Mouse (Mus musculus): ENCODE data around the gene Trim44. TPM values are rescaled to one million over a fixed set of nuclear protein-coding genes. Genes with fewer than 3 reads are reported as not detected.

The Trim44 gene
- polyA plus RNA-seq, 1 experiment from 2014 or later = 40.3 TPM

DNA sequence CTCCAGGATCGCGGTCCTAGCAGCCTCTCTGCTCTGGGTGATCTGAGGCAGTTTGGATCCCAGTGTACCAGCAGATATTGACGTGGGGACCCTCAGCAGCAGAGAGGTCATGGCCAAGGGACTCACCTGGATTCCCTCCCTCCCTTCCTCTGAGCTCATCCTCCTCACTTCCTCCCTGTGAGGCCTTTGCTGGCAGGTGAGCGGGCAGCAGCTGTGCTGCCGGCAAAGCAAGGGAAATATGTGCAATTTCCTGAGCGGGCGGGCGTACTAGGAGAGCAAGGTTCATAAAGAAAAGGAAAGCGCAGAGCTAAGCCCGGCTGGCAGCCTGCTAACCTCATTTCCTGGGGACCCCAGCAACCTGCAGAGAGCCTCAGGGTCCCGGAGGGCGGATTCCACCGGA lies 148.5 kb downstream of the Trim44 start:
- H3K36me3 ChIP-seq (ENCODE audit: control insufficient read depth, insufficient read depth, low read length) = no peaks in the 10 kb centered on the region
- no peak overlapping the region for H3K27ac ChIP-seq (ENCODE audit: low read depth, low read length)
- peak overlapping the region; percentile 14 for H3K4me2 ChIP-seq (ENCODE audit: low read length)
- no peak overlapping the region for H3K4me3 ChIP-seq (ENCODE audit: low read length)
- WGBS = 21% methylated on average over 12 of the region's 13 CpGs
- no peaks in the 10 kb centered on the region for H3K9me3 ChIP-seq (ENCODE audit: control insufficient read depth, low read length)
- ATAC-seq = peak; percentile 15; the same call in 1 of the 2 replicates
- H3K9ac ChIP-seq (ENCODE audit: low read depth, low read length) = no peak overlapping the region
- H3K4me1 ChIP-seq (ENCODE audit: control insufficient read depth, insufficient read depth, low read depth, low read length) = peaks cover 20% of the 10 kb centered on the region
- 0 out of 2 replicates have a peak, but pooled peaks cover 2% of the 10 kb centered on the region for H3K27me3 ChIP-seq (replicated peaks; ENCODE audit: control insufficient read depth, insufficient read depth, low read length)

DNA sequence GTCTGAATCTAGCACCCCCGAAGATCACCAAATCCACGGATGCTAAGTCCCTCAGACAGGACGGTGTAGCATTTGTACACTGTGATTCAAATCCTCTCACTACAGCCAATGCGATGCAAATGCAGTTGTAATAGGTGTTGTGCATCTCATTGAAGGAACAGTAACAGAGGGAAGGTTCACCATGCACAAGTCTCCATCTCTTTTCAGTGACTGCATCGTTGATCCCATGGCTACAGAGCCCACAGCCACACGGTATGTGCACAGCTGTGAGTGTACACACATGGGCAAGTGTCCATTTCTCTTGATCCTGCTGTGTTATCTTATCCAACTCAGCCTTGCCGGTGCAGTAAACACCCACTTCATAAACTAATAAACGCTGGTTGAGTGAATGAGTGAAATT lies 148.9 kb downstream of the Trim44 start:
- Histone ChIP-seq H3K9ac (ENCODE audit: low read depth, low read length) (no peak overlapping the region), H3K4me1 (ENCODE audit: control insufficient read depth, insufficient read depth, low read depth, low read length) (peaks cover 20% of the 10 kb centered on the region), H3K4me2 (ENCODE audit: low read length) (no peak overlapping the region; the same call in 1 of the 2 replicates), H3K36me3 (ENCODE audit: control insufficient read depth, insufficient read depth, low read length) (no peaks in the 10 kb centered on the region), H3K27ac (ENCODE audit: low read depth, low read length) (no peak overlapping the region), H3K27me3 (replicated peaks; ENCODE audit: control insufficient read depth, insufficient read depth, low read length) (0 out of 2 replicates have a peak, but pooled peaks cover 2% of the 10 kb centered on the region), H3K9me3 (ENCODE audit: control insufficient read depth, low read length) (no peaks in the 10 kb centered on the region), H3K4me3 (ENCODE audit: low read length) (no peak overlapping the region)
- ATAC-seq = peak; percentile 44; the same call in 1 of the 2 replicates
- WGBS = 25% methylated on average over 8 of the region's 8 CpGs

DNA sequence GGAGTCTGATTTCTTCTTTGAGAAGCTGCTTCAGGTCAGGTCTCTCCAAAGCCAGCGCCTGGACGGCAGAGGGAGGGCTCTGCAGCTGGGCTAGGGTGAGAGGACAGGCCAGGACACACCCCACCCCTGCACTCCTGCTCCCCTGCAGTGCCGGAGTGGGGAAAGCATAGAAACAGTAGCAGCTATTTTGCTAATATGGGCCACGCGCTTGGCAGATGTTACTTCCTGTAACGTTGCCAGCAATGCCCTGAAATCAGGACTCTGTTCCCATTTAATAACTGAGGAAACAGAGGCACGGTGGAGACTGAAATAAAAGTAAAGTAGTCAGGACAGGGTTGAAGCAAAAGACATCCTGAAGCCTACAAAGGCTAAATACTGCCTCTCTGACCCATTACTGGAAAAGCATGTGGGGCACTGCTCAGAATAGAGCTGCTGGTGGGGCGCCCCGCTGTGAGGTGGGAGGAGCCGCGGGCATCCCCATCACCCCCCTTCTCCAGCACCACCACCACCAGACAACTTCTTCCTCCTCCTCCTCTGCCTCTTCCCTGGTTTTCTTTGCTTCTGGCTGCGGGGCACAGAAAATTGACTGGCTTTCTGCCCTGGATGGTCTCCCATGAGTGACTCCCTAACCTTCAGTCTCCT lies 149.5 kb downstream of the Trim44 start:
- no peak overlapping the region for H3K27ac ChIP-seq (ENCODE audit: low read depth, low read length)
- no peaks in the 10 kb centered on the region for H3K9me3 ChIP-seq (ENCODE audit: control insufficient read depth, low read length)
- no peaks in the 10 kb centered on the region for H3K36me3 ChIP-seq (ENCODE audit: control insufficient read depth, insufficient read depth, low read length)
- no peak overlapping the region for H3K4me3 ChIP-seq (ENCODE audit: low read length)
- peak; percentile 56 for ATAC-seq
- H3K27me3 ChIP-seq (replicated peaks; ENCODE audit: control insufficient read depth, insufficient read depth, low read length) = 0 out of 2 replicates have a peak, but pooled peaks cover 2% of the 10 kb centered on the region
- H3K4me1 ChIP-seq (ENCODE audit: control insufficient read depth, insufficient read depth, low read depth, low read length) = peaks cover 20% of the 10 kb centered on the region
- H3K9ac ChIP-seq (ENCODE audit: low read depth, low read length) = no peak overlapping the region
- 3% methylated on average over 12 of the region's 12 CpGs for WGBS
- peak overlapping the region; percentile 24 for H3K4me2 ChIP-seq (ENCODE audit: low read length)

DNA sequence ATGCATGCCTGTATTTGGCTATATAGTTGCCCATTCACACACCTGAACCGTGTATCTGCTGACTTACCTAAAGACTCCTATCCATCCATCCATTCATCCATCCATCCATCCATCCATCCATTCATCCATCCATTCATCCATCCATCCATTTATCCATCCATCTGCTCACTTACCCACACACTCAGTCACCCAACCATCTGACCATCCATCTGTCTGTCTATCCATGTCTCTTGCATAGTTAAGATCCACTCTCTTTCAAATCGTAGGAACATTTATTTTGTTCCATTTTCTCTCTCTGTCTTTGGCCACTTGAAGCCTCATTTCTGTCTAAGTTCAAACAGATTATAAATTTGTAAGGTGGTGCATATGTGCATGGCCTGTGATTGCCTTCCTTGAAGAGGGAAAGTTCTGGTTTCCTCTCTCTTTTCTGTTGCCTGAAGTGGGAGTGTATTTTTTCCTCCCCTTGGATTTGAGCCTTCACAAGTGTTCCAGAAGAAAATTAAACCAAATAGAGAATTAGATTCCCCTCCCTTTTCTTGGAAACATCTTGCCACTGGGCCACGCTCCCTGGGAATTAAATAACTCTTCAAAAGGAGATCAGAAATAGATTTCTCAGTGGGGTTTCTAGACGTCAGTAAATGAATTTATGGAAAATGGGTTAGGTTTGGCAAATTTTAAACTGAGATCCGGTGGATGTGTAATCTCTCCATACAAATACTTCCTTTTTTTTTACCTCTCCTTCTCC lies 150.9 kb downstream of the Trim44 start:
- Histone ChIP-seq H3K9me3 (ENCODE audit: control insufficient read depth, low read length) (no peaks in the 10 kb centered on the region), H3K27me3 (replicated peaks; ENCODE audit: control insufficient read depth, insufficient read depth, low read length) (0 out of 2 replicates have a peak, but pooled peaks cover 2% of the 10 kb centered on the region), H3K4me1 (ENCODE audit: control insufficient read depth, insufficient read depth, low read depth, low read length) (peaks cover 20% of the 10 kb centered on the region), H3K4me3 (ENCODE audit: low read length) (no peak overlapping the region), H3K9ac (ENCODE audit: low read depth, low read length) (no peak overlapping the region), H3K27ac (ENCODE audit: low read depth, low read length) (no peak overlapping the region), H3K36me3 (ENCODE audit: control insufficient read depth, insufficient read depth, low read length) (no peaks in the 10 kb centered on the region), H3K4me2 (ENCODE audit: low read length) (no peak overlapping the region)
- no peak for ATAC-seq
- WGBS = 69% methylated on average over 5 of the region's 5 CpGs

DNA sequence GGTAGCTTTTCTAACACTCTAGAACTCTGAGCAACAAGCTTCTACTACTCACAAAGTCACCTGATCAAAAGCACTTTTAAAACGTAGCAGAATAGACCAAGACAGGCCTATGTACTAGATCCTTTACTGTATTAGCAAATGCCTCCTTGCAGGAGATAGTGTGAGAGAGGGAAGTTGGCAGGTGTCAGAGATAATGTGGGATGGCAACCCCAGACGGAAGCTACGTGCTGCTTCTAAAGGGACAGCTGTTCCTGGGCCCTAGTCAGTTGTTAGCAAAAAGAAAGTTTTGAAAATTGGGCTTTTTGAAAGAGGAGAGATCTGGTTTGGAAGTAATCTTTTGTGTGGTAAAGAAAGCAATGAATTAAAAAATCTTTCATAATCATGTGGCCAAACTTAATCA lies 151.5 kb downstream of the Trim44 start:
- no peak overlapping the region for H3K27ac ChIP-seq (ENCODE audit: low read depth, low read length)
- 0 out of 2 replicates have a peak, but pooled peaks cover 2% of the 10 kb centered on the region for H3K27me3 ChIP-seq (replicated peaks; ENCODE audit: control insufficient read depth, insufficient read depth, low read length)
- H3K4me3 ChIP-seq (ENCODE audit: low read length) = no peak overlapping the region
- peaks cover 20% of the 10 kb centered on the region for H3K4me1 ChIP-seq (ENCODE audit: control insufficient read depth, insufficient read depth, low read depth, low read length)
- H3K9me3 ChIP-seq (ENCODE audit: control insufficient read depth, low read length) = no peaks in the 10 kb centered on the region
- no peak for ATAC-seq
- 78% methylated on average over 3 of the region's 3 CpGs for WGBS
- H3K9ac ChIP-seq (ENCODE audit: low read depth, low read length) = no peak overlapping the region
- no peak overlapping the region for H3K4me2 ChIP-seq (ENCODE audit: low read length)
- no peaks in the 10 kb centered on the region for H3K36me3 ChIP-seq (ENCODE audit: control insufficient read depth, insufficient read depth, low read length)

DNA sequence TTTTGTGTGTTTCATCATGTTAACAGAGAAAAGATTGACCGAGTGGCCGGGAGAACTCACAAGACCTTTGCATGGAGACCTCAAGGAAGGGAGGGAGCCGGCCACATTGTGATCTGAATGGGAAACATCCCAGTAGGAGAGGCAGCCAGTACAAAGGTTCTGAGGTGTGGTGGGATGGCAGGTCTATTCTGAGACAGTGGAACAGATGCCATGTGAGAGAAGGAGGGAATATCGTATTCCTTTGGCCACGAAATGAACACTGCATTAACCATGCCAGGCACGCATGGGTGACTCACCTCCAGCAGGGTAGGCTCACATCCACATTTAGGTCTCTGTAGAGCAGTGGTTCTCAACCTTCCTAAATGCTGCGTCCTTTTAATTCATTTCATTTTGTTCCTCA lies 154.4 kb downstream of the Trim44 start:
- no peak overlapping the region for H3K9ac ChIP-seq (ENCODE audit: low read depth, low read length)
- no peak overlapping the region for H3K4me3 ChIP-seq (ENCODE audit: low read length)
- 0 out of 2 replicates have a peak, but pooled peaks cover 2% of the 10 kb centered on the region for H3K27me3 ChIP-seq (replicated peaks; ENCODE audit: control insufficient read depth, insufficient read depth, low read length)
- H3K4me1 ChIP-seq (ENCODE audit: control insufficient read depth, insufficient read depth, low read depth, low read length) = peaks cover 10% of the 10 kb centered on the region
- 88% methylated on average over 7 of the region's 7 CpGs for WGBS
- no peak overlapping the region for H3K4me2 ChIP-seq (ENCODE audit: low read length)
- H3K36me3 ChIP-seq (ENCODE audit: control insufficient read depth, insufficient read depth, low read length) = no peaks in the 10 kb centered on the region
- H3K27ac ChIP-seq (ENCODE audit: low read depth, low read length) = no peak overlapping the region
- no peaks in the 10 kb centered on the region for H3K9me3 ChIP-seq (ENCODE audit: control insufficient read depth, low read length)
- no peak for ATAC-seq

DNA sequence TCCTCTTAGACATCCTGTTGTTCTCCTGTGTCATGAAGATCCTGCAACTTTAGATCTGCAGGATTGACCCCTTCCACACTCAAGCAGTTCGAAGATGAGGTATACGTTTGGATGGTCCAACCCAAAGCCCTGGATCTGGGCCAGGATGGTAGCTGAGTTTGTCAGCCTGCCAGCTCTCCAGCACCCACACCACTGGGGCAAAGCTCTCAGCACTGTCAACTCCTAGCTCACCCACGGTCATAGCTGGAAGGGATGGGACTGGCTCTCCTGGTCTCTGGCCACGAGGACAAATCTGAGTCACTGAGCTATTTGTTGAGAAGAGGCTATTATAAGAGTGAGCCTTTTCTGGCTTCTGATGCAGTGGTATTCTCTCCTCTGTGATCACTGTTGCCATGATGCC lies 155.0 kb downstream of the Trim44 start:
- Histone ChIP-seq H3K4me3 (ENCODE audit: low read length) (no peak overlapping the region), H3K4me1 (ENCODE audit: control insufficient read depth, insufficient read depth, low read depth, low read length) (peaks cover 4% of the 10 kb centered on the region), H3K9ac (ENCODE audit: low read depth, low read length) (no peak overlapping the region), H3K27me3 (replicated peaks; ENCODE audit: control insufficient read depth, insufficient read depth, low read length) (no peaks in the 10 kb centered on the region), H3K4me2 (ENCODE audit: low read length) (no peak overlapping the region), H3K9me3 (ENCODE audit: control insufficient read depth, low read length) (no peaks in the 10 kb centered on the region), H3K36me3 (ENCODE audit: control insufficient read depth, insufficient read depth, low read length) (no peaks in the 10 kb centered on the region), H3K27ac (ENCODE audit: low read depth, low read length) (no peak overlapping the region)
- WGBS = 70% methylated on average over 4 of the region's 4 CpGs
- no peak for ATAC-seq

Other genes with a start within 250 kb of the Trim44 start
- gene Ldlrad3, start 221.4 kb downstream of the Trim44 start, polyA plus RNA-seq (2015; fragmentation: Nextera tagmentation; extraction: Ambion mirVana) = 24.6 and 30.3 TPM in 2 replicates
- 24.8 and 26.3 TPM in 2 replicates for gene Fjx1, start 44.7 kb upstream of the Trim44 start, polyA plus RNA-seq (2015; fragmentation: Nextera tagmentation; extraction: Ambion mirVana)
- 12.4 and 13.1 TPM in 2 replicates for gene Pamr1, start 142.2 kb upstream of the Trim44 start, polyA plus RNA-seq (2015; fragmentation: Nextera tagmentation; extraction: Ambion mirVana)